Mouse (Mus musculus) adrenal gland, postnatal 36 days (tissue): ENCODE results near the gene Clybl. TPM values are rescaled to one million over a fixed set of nuclear protein-coding genes. Genes with fewer than 3 reads are reported as not detected.

Experiments used
- DNase-seq, 2 experiments: peaks; one replicate each; pipeline ENCODE4 v3.0.0; 2021; ENCODE audit warnings: mixed read lengths in 1 of 2
- long read RNA-seq, 2 experiments: library from polyadenylated mRNA; stranded (forward); transcript quantifications; one replicate each; pipeline ENCODE4 v2.0.0; 2021; ENCODE audit warnings: borderline sequencing depth in 2 of 2
- total RNA-seq, 2 experiments: library from RNA; stranded (reverse); gene quantifications; 2 replicates each; pipeline ENCODE4 v1.2.3; 2021

The Clybl gene
- total RNA-seq: 10 to 100 TPM; 82.2 to 85.6 TPM
- long read RNA-seq, experiment 1, transcript Clybl-201 (8 exons, 1,231 nt): major isoform, 100 of 146 reads
- long read RNA-seq, experiment 1, partial matches to known transcripts: 35 of 146 reads
- long read RNA-seq, experiment 1, other reads (novel, unspliced or antisense): 11 of 146 reads
- long read RNA-seq, experiment 2, transcript Clybl-201 (8 exons, 1,231 nt): major isoform, 42 of 58 reads
- long read RNA-seq, experiment 2, partial matches to known transcripts: 7 of 58 reads
- long read RNA-seq, experiment 2, other reads (novel, unspliced or antisense): 9 of 58 reads

DNA sequence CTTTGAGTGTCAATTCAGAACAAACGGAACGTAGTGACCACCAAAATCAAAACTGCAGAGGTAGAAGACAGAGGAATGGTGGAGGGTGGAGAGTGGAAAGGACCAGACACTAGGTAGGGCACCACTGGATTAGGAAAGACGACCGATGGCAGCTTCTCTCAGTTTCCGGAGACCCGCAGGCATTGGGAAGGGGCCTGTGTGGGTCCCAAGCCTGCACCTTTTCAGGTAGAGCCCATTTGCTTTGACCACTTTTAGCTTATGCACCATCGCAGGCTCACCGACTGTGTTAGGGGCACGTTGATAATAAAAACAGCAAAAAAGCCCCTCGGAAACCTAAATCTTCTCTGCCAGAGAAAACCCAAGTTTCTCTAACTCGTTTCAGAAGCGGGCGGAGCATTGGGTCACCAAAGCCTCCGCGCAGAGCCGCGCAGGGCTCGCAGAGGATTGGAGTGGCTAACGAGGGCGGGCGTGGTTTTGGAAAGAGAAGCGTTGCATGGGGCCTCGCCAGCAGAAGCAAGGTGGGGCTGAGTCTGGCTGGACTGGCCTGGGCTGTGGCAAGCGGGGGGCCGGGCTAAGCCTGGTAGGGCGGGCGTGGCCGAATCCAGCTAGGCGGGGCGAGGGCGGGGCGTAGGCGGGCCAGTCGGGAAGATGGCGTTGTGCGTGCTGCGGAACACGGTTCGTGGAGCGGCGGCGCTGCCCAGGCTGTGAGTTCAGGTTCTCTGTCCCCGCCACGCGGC, at the start of gene Clybl:
Clybl (plus strand) TSS at position 627 of the 737 bp plus-strand sequence.
- peak; percentile 99 for DNase-seq

DNA sequence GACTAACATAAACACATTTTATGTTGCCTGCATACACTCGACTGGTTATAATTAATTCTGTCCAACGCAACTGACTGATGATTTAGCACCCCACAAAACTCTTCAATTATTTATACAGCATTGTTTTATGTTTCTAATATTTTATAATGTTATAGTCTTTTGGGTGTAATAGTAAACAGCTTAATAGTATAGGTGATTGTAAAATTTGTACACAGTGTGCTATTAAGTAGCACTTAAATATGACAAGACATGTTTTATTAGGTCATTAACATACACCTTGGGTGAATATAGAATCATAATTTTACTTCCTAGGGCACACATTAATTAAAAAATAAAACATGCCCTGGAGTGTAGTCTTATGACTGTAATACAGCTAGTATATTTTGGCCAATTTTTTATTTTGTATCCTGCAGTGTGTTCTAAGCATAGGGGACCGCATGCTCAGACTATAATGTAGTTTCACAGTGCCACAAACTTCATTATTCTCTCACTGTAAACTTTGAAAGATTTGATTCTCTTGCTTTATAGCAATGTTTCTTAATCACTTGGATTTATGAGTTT, 45.1 kb upstream of the Clybl start:
- DNase-seq: no peak

DNA sequence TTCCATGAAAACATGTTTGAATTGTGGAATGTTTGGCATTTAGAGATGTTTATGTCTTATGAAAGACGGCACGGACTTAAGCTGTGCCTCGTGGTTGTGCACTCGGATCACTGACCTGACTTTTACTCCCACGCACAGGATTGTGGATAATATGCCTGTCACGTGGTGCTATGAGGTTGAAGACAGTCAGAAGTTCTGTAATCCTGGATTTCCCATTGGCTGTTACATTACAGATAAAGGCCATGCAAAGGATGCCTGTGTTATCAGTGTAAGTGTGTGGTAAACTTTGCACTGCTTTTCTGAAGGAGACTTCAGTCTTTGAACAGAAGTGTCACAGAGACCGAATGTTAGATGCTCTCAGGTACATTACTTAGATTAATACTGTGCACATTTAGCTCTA, 44.3 kb upstream of the Clybl start:
- DNase-seq: no peak

DNA sequence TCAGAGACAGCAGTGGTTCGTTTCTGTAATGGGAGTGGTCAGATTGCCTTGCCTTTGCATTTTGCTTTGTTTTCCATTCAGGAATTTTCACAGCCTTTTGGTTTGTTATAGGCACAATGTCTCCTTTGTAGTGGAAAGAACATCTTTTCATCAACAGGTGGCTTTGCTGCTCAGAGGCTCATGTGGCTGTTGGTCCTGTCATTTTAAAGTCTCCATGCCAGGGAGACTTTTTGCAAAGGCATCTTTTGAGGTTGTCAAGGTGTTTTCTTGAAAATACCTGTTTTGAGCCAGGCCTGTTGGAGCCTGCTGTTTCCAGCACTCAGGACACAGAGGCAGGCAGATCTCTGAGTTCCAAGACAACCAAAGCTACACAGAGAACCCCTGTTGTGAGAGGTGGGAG, 41.4 kb upstream of the Clybl start:
- DNase-seq: no peak

DNA sequence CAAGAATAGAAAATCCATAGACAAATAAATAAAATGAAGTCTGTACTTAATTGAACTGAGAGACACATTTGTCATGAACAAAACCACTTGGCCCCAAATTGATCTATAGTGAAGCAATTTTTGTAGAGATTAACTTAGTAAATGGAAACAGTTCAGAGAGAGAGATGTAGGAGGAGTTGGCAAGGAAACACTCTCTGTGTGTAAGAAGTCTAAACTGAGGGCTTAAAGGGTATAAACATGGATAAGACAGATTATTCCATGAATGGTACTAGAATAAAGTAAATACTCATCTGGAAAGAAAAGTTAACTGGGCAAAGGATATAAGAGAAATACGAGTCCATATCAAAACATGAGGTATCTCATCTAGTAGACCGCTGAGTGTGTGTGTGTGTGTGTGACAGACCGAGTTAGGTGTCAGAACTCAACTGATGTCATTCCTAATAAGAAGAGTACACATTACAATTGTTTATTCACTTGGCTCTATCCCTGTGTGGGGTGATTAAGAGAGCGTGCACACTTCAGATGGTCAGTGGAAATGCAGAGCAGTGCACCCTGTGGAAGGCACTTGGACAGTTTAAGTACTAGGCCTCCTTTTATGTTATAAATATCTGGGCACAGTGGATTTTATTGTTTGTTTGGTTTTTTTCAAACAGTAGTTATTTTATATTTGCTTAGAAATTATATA, 37.8 kb upstream of the Clybl start:
- DNase-seq: no peak

GRCm38 (mm10) chr14:122145374-122145773, 36.1 kb upstream of the Clybl start:
- DNase-seq: no peak

GRCm38 (mm10) chr14:122150616-122151015, 30.9 kb upstream of the Clybl start:
- no peak for DNase-seq

- DNase-seq: no peak
Observed at GRCm38 (mm10) chr14:122157738-122158137, 23.8 kb upstream of the Clybl start.

- DNase-seq: no peak
Observed at GRCm38 (mm10) chr14:122160916-122161315, 20.6 kb upstream of the Clybl start.

DNA sequence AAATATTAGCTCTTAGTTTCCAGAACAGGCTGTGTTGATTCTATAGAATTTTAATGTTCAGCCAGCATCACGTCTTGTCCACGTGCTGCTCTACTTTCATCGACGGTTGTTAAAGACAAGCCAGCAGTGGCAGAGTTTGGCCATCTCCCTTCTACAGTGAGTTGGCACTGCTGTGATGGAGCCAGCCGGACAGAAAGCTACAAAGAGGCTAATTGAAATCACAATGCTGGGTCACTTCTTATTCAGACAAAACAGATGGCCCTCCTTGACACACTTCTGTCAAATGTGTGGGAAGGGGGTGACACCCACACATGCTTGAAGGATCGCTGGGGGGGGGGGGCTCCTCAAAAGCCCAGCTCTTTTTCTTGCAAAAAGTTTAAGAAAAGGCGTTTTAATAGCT, 12.6 kb upstream of the Clybl start:
- DNase-seq: no peak

- no peak for DNase-seq
Observed at GRCm38 (mm10) chr14:122170202-122170781, 11.2 kb upstream of the Clybl start.

DNA sequence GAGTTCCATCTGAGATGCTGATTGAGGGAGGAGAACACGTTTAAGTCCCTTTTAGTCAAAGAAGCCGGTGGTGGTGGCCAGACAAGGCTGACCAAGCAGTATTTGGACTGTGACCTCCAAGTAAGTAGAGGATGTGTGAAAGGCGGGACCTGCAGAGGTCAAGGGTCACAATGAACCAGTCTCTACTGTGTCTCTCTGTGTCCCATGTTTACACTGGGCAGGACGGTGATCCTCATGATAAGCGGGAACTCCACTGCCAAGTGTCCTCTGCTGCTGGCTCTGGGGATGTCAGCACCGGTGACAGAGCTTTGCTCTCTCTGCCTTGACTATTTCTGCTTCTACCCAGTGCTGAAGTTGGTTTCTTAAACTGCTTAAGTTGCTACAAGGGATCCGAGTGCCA, 10.5 kb upstream of the Clybl start:
- DNase-seq: no peak

DNA sequence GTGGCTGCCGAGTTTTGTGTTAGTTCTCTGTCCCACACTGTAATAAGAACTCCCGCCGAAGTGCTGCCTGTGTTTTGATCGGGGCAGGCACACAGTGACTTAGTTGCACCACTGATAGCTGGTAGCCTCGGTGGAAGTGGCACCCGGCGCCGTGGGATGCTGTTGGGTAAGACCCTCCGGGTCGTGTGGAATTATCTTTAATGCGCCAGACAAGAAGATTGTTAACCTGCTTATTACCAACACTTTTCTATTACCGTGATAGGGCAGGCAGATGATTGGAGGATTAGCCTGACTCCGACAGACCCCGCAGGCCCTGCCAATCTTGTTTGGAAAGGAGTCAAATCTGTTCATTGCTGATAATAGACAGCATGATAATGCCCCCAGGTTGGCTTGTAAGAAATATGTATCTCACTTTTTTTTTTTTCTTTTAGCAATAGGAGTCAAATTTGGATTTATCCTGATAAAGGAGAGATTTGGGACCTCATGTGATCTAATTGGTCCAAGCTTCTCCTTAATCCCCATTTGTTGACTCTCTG, 5.2 kb upstream of the Clybl start:
- no peak for DNase-seq

DNA sequence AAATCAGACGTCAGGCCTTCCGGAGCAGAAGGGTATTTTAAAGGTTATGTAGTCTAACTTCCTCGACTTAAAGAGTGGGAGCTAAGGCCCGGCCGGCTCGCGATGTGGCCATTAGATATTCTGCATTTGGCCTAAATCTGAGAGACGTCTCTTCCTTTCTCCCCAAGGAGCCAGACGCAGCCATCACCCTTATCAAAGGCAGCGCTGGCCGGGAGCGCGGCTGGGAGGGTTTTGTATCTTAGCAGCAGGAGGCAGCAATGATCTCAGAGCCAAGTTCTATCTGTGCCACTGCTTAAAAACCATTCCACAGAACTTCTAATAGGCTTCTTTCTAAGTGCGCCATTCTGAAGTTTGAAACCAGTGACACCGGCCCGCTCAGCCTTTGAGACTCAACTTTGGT, 2.2 kb upstream of the Clybl start:
- no peak for DNase-seq

- no peak for DNase-seq
Observed at GRCm38 (mm10) chr14:122181815-122182157, 282 bp downstream of the Clybl start.

GRCm38 (mm10) chr14:122182220-122182619, 716 bp downstream of the Clybl start:
- no peak for DNase-seq

DNA sequence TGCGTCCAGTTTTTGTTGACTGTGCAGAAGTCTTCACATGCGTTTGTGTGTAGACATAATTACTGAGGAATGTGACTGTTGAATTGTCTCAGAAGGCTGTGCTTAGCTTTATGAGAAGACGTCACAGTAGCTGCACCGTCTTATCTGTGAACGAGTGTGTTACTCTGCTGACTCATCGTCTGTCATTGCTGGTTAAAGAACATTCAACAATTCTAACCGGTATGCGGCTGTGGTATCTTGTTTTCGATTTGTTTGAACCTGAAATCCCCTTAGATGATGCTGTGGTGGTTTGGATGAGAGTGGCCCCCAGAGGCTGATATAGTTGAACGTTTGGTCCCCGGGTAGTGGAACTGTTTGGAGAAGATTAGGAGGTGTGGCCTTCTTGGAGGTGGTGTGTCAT, 2.5 kb downstream of the Clybl start:
- DNase-seq: no peak

DNA sequence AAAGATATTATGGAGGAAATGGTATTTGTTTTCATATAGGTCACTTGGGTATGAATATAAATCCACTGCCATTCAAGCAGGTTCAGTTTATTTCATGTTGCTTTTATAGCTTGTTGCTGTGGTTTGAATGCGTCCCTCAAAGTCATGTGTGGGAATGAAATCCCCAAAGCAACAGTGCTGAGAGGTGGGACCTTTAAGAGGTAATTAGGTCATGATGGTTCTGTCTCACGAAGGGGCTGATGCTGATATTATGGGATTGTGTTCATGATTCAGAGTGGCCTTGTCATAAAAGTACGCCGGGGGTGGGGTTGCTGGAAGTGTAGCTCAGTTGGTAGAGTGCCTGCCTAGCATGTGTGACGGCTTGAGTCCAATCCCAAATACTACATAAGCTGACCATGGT, 6.7 kb downstream of the Clybl start:
- DNase-seq: peak; percentile 16 to 55

DNA sequence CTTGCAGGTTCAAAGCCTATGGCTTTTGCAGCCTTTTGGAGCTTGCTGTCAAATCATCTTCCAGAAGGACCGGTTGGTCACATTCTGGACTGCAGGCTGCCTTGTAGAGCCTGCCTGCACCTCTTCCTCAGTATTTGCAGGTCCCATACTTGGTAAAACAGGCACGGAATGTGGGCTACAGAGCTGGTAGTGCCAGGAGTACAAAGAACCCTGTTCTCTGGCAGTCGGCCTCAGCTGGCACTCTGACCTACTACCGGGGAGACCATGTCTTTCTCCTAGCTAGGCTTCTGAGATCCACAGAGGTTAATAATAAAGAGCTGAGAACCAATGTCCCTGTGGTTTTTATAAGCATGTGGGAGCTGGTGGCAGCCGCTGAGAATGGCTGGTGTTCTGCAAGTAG, 8.4 kb downstream of the Clybl start:
- peak in 1 of 2 experiments; percentile 20 for DNase-seq

GRCm38 (mm10) chr14:122190527-122190926, 9.0 kb downstream of the Clybl start:
- no peak for DNase-seq

DNA sequence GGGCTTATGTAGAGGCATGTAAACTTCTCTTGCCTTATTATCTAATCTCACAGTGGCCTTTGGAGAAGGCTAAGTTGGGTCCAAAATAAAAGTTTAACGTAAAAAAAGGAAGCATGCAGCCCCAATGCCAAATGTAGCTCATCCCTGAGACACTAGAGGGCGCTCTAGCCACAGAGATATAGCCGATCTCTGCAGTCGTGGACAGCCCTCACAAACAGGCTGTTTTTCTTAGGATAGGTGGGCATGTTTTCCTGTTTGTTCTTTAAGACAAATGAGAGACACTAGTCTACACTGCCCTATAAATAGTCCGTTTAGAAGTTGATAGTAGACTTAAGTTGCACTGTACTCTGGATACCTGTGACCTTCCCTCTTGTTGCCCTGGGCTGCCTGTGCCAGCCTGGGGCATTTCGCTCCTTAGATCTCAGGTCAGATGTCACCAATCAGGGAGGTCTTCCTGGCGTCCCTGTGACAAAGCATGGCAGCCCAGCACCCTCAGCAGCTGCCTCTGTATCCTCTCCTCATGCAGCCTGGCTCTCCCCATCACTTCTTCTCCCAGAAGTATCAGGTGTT, 9.5 kb downstream of the Clybl start:
- DNase-seq: peak; percentile 65 to 75

DNA sequence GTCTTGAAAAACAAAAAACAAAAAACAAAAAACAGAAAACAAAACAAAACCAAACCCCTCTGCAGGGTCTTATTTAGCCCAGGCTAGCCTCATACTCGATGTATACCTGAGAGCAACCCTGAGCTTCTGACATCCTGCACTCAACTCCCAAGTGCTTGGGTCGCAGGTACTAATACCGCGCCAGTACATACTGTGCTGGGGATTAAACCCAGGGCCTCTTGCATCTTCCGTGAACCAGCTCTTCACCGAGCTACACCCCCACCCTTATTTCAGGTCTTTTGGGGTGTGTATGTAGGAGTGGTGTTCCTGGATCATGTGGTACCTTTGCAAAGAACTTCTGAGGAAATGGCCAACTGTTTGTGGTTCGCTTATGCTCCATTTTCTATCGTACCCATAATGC, 13.1 kb downstream of the Clybl start:
- no peak for DNase-seq
